Mouse (Mus musculus): ENCODE results near the gene Nmd3. TPM values are rescaled to one million over a fixed set of nuclear protein-coding genes. Genes with fewer than 3 reads are reported as not detected.

The Nmd3 gene
- polyA plus RNA-seq, 1 experiment from 2014 or later = 113 TPM

Other genes starting within 250 kb of the Nmd3 start
- 55.6 and 60.3 TPM in 2 replicates for gene B3galnt1, start 123.0 kb upstream of the Nmd3 start, polyA plus RNA-seq (2015; fragmentation: Nextera tagmentation; extraction: Ambion mirVana)
- gene Sptssb, start 138.0 kb downstream of the Nmd3 start, polyA plus RNA-seq (2015; fragmentation: Nextera tagmentation; extraction: Ambion mirVana) = not detected in 2 replicates